Mouse (Mus musculus) liver, adult (tissue): ENCODE measurements around the gene Sema5a.

Source experiments
- GATA4 ChIP-seq: IDR thresholded peaks from 2 replicates; pipeline ENCODE4 v1.6.1; 2014; ENCODE audit warnings: mild to moderate bottlenecking, low read length; ENCODE audit not compliant: insufficient replicate concordance

The Sema5a gene

GRCm38 (mm10) chr15:32432927-32433832, 188.6 kb downstream of the Sema5a start:
- no peak for TF ChIP-seq GATA4

DNA sequence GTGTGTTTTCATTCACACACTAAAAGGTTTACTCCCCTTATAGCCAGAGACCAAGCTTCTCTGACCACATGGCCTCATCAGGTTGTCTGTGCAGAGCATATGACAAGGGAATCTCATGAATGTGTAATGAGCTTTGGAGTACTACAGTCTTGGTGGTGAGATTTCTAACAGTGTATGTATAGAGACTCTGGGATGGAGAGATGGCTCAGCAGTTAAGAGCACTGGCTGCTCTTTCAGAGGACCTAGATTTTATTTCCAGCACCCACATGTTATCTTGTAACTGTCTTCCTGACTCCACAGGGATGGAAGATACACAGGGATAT, 189.2 kb downstream of the Sema5a start:
- no peak for TF ChIP-seq GATA4

DNA sequence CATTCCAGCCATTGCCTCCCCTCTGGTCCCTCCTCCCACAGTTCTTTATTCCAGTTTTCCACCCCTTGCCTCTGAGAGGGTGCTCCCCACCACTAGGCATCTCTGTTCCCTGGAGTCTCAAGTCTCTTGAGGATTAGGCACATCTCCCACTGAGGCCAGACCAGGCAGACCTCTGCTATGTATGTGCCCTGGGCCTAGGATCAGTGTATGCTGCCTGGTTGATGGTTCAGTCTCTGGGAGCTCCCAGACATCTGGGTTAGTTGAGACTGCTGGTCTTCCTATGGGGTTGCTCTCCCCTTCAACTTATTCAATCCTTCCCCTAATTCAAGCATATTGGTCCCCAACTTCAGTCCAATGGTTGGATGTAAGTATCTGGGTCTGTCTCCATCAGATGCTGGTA, 189.7 kb downstream of the Sema5a start:
- no peak for TF ChIP-seq GATA4

DNA sequence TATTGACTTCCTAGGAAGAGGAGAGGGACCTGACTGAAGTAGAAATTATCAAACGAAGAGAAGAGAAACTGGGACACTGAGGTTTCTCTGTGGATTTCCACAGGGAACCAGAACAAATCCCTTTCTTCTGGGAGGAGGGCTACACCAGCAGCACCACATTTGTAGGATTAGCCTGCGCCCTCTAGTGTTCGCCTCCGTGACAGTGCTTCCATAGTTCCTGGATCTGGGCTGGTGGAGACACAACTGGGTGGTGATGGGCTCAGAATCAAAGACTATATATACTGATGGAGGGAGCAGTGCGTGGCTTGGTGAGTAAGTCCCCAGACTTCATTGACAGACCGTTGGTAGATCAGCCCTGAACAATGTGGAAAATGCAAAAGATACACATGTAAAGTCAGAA, 193.0 kb downstream of the Sema5a start:
- no peak for TF ChIP-seq GATA4

GRCm38 (mm10) chr15:32442745-32443144, 198.1 kb downstream of the Sema5a start:
- TF ChIP-seq GATA4: no peak

- TF ChIP-seq GATA4: no peak
These were observed 203.1 kb downstream of the Sema5a start for GRCm38 (mm10) chr15:32447558-32448349.

- TF ChIP-seq GATA4: no peak
These were observed 214.4 kb downstream of the Sema5a start for GRCm38 (mm10) chr15:32459046-32459445.

DNA sequence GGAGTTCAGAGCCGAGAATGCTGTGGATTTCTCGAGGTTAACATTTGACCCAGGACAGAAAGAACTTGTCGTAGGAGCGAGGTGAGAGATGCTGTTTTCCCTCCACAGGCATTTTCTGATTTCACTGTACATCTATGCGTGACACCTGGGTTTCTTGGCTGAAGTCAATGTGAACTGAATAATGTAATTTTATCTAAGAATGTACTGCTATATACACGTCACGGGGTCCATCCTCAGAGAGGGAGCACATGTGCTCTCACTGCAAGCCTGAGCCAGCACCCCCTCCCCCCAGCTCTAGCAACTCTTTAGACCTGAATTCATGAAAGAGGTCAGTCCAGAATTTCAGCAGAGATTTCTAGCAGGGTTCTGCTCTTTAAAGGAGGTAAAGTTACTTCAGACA, 215.6 kb downstream of the Sema5a start:
- no peak for TF ChIP-seq GATA4

DNA sequence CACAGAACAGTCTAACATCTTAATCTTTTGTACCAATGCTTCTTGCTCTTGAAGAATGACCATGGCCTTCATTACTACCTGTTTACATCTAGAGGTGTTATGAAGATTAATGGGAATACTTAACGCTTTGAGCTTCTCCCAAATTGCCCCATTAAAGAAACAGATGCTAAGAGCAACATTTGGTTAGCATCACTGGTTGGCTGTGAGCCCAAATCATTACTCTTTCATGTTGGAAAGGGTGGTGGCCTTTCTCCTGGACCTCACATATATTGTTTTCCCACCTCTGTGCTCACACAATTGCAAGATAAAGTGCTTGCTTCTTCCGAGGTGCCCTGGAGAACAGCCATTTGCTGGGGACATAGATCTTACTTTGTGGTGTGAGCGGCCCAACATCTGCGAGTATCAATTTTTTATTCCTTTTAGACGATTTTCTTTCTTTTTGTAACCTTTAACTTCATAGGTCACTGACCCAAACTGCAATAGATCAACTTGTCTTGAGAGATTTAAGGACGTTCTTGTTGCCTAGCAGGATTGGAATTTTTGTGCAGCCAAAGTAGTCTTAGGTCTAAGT, 227.0 kb downstream of the Sema5a start:
- TF ChIP-seq GATA4: no peak

GRCm38 (mm10) chr15:32480747-32481146, 236.1 kb downstream of the Sema5a start:
- no peak for TF ChIP-seq GATA4

DNA sequence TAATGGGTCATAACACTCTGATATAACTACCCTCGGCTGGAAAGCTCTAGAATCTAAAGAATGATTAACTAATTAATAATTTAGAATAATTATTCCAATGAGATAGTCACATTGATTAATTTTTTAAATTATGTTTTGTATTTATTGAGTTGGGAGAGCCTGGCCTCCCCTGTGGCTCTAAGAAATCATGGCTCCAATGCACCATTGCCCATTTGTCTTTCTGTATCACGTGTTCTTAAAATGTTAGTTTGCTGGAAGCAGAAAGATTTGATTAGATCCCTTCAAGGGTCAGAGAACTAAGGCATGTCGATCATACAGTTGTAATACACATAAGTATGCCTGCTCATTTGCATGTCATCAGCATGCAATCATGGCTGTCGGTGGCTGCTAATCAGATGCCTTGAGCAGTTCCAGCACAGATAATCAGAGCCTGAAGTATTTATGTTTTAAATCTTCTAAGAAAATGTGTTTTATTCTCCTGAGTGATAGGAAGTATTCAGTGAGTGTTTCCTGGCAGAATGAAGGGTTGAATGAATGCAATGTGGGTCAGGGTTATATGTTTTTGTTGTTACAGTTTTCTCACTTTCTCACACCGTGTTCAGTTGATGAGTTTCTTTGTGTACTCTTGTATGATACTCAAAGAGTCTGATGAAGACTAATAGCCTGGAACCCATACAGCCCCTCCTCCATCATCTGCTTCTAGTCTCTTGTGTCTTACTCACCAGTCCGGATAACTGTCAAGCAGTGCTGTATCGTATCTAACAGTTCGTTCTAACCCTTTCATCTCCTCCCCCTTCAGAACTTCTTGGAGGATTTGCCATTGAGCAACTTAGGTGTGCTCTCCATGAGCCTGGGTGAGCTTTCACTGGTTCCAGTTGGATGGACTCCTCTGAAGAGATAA, 240.7 kb downstream of the Sema5a start:
- no peak for TF ChIP-seq GATA4

DNA sequence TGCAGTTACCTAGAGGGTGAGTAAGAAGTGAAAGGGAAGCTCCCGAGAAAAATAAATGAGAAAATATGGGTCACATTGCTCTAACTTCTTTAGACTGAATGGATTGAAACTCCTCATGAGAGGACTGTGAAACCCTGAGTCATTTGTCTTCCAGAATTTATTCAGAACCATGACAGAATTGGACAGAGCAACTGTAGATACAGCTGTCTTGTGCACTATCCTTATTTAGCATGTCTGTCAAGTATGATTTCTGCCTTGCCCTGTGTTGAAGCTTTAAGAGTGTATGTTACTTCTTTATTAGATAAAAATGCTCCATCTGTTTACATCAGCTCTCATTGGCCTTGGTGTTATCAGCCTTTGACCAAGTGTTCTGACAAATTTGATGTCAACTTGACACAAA, 243.4 kb downstream of the Sema5a start:
- no peak for TF ChIP-seq GATA4

GRCm38 (mm10) chr15:32494219-32494618, 249.6 kb downstream of the Sema5a start:
- no peak for TF ChIP-seq GATA4

- TF ChIP-seq GATA4: no peak
These were observed 250.3 kb downstream of the Sema5a start for GRCm38 (mm10) chr15:32494899-32495298.

DNA sequence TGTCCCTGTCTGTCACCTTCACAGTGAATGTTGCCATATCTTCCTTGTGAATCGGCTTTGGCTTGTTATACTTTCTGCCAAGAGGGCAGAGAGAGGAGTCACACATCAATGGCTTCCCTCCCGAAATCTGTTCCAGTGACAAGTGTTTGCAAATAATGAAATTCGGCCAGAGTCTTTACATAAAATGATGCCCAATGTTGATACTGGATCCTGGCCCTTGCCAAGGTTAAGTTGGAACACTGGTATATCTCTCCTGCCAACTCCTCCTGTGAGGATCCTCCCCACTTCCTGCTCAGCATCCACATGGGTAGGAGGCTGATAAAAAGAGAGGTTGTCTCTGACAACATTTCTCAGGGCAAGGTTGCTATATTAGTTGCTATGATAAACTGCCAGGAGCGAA, 252.3 kb downstream of the Sema5a start:
- TF ChIP-seq GATA4: no peak

DNA sequence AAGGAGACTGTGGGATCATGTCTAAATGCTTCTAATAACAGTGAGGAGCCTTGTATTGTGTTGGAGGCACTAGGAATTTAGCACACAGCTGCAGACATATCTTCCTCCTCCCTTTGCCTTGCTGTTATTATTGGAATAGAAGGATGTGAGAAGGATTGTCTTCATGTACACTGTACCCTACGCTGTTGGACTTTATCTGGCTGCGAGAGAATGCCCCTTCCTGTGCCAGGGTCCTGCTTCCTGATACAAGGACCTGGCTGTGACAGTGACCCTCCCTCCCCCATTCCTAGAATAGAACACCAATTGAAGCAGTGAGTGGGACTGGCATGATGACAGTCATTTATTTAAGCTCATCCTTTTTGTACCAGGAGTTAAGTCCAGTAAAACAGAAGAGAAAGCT, 261.3 kb downstream of the Sema5a start:
- TF ChIP-seq GATA4: no peak

DNA sequence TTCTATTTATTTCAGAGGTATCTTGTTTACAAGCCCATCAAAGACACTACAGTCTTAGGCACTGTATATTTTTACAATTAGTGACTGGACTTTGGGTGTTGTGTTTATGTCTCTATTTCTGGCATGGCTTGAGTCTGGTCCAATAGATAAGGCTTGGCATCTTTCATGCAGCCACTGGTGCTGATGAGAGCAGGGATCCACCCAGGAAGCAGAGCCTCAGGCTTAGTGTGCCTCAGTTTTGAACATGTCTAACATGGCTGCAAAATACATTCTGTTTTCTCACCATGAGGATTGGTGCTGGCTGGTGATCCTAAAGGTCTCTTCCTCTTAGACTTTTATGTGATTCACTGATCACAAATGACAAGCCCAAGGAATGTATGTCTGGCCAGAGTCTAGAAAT, 263.7 kb downstream of the Sema5a start:
- TF ChIP-seq GATA4: no peak
